Mouse (Mus musculus) heart, postnatal 10 days (tissue): ENCODE measurements around the gene Btn2a2. TPM values are rescaled to one million over a fixed set of nuclear protein-coding genes. Genes with fewer than 3 reads are reported as not detected.
A peak's percentile ranks its signal among the peaks of the same experiment; 100 is the strongest.

ENCODE experiments used
- DNase-seq, 2 experiments: peaks; one replicate each; pipeline ENCODE4 v3.0.0; 2021
- intact Hi-C: fragments of 180-260 bp; cut with DNase I; formaldehyde crosslinking; loops from one replicate; pipeline ENCODE4 v1.15.1; 2025
- total RNA-seq, 2 experiments: library from RNA; stranded (reverse); gene quantifications; 2 replicates each; pipeline ENCODE4 v1.2.3; 2021

Btn2a2 gene
- total RNA-seq, 2 experiments from 2014 or later: not detected

- DNase-seq: no peak
- intact Hi-C loops: no loop called here
Observed at GRCm38 (mm10) chr13:23525901-23526300, 37.2 kb upstream of the Btn2a2 start.

GRCm38 (mm10) chr13:23524654-23525053 is 36.0 kb upstream of the Btn2a2 start:
- peak; percentile 74 to 86 for DNase-seq
- intact Hi-C loops: loop anchor here (1.0 kb wide), 2 partner anchors 92 to 100 kb away; no protein-coding TSS in a partner anchor

- no peak for DNase-seq
- intact Hi-C loops: loop anchor here (1.0 kb wide), 2 partner anchors 92 to 100 kb away; no protein-coding TSS in a partner anchor
Observed at GRCm38 (mm10) chr13:23523976-23524375, 35.3 kb upstream of the Btn2a2 start.

GRCm38 (mm10) chr13:23521703-23522102 is 33.0 kb upstream of the Btn2a2 start:
- DNase-seq: peak; percentile 85
- intact Hi-C loops: no loop called here

- peak; percentile 85 to 89 for DNase-seq
- intact Hi-C loops: loop anchor here (1.0 to 10.0 kb wide), 7 partner anchors 73 to 1807 kb away; partner anchors contain the start of genes Zfp184 and Zfp322a
Observed at GRCm38 (mm10) chr13:23519416-23519815, 30.8 kb upstream of the Btn2a2 start.

GRCm38 (mm10) chr13:23518885-23519284 is 30.2 kb upstream of the Btn2a2 start:
- intact Hi-C loops: loop anchor here (1.0 to 10.0 kb wide), 7 partner anchors 72 to 1807 kb away; partner anchors contain the start of genes Zfp184 and Zfp322a

GRCm38 (mm10) chr13:23518295-23518603 is 29.6 kb upstream of the Btn2a2 start:
- intact Hi-C loops: loop anchor here (2.0 to 10.0 kb wide), 5 partner anchors 71 to 1806 kb away; partner anchors contain the start of genes Zfp184 and Zfp322a
- DNase-seq: no peak

More at GRCm38 (mm10) chr13:23518885-23519284, 30.2 kb upstream of the Btn2a2 start:
- peak; percentile 88 to 90 for DNase-seq

- DNase-seq: peak; percentile 93 to 94
- intact Hi-C loops: loop anchor here (1.0 to 10.0 kb wide), 6 partner anchors 67 to 1805 kb away; partner anchors contain the start of genes Zfp184 and Zfp322a
Observed at GRCm38 (mm10) chr13:23517603-23518294, 29.1 kb upstream of the Btn2a2 start.

- intact Hi-C loops: loop anchor here (1.0 to 10.0 kb wide), 5 partner anchors 67 to 1805 kb away; partner anchors contain the start of genes Zfp184 and Zfp322a
Observed at GRCm38 (mm10) chr13:23516822-23517602, 28.4 kb upstream of the Btn2a2 start.

GRCm38 (mm10) chr13:23515826-23516620 is 27.4 kb upstream of the Btn2a2 start:
- no peak for DNase-seq
- intact Hi-C loops: loop anchor here (5.0 to 10.0 kb wide), 4 partner anchors 149 to 1804 kb away; partner anchors contain the start of genes Zfp184 and Zfp322a

More at GRCm38 (mm10) chr13:23516822-23517602, 28.4 kb upstream of the Btn2a2 start:
- DNase-seq: peak; percentile 79 to 86

- DNase-seq: no peak
- intact Hi-C loops: loop anchor here (5.0 to 10.0 kb wide), 4 partner anchors 148 to 1803 kb away; partner anchors contain the start of genes Zfp184 and Zfp322a
Observed at GRCm38 (mm10) chr13:23515281-23515680, 26.6 kb upstream of the Btn2a2 start.

GRCm38 (mm10) chr13:23513517-23513916 is 24.9 kb upstream of the Btn2a2 start:
- intact Hi-C loops: loop anchor here (10.0 kb wide), 1 partner anchor 1569 kb away; the partner anchor contains the start of gene Zfp184
- no peak for DNase-seq

GRCm38 (mm10) chr13:23510127-23510526 is 21.5 kb upstream of the Btn2a2 start:
- intact Hi-C loops: loop anchor here (10.0 kb wide), 1 partner anchor 1565 kb away; the partner anchor contains the start of gene Zfp184
- no peak for DNase-seq

GRCm38 (mm10) chr13:23506819-23507515 is 18.3 kb upstream of the Btn2a2 start:
- no peak for DNase-seq
- intact Hi-C loops: no loop called here

GRCm38 (mm10) chr13:23506351-23506750 is 17.7 kb upstream of the Btn2a2 start:
- intact Hi-C loops: no loop called here
- peak in 1 of 2 experiments; percentile 35 for DNase-seq

- intact Hi-C loops: no loop called here
- no peak for DNase-seq
Observed at GRCm38 (mm10) chr13:23505662-23506345, 17.1 kb upstream of the Btn2a2 start.

- intact Hi-C loops: no loop called here
- DNase-seq: peak; percentile 39 to 61
Observed at GRCm38 (mm10) chr13:23503797-23504196, 15.1 kb upstream of the Btn2a2 start.

GRCm38 (mm10) chr13:23502916-23503315 is 14.3 kb upstream of the Btn2a2 start:
- intact Hi-C loops: no loop called here
- DNase-seq: no peak
